Mouse (Mus musculus) myocyte (in vitro differentiated cells): ENCODE data around the gene Bpifb5.

Experiments used
- MYOG ChIP-seq, 3 experiments: IDR thresholded peaks; one replicate each; pipeline ENCODE4 v1.6.1; 2011; ENCODE audit warnings: control low read depth in 2 of 3, low read depth in 2 of 3, mild to moderate bottlenecking in 2 of 3; ENCODE audit not compliant: insufficient read length in 2 of 3, control insufficient read depth in 1 of 3, insufficient read depth in 1 of 3
- POLR2A ChIP-seq: IDR thresholded peaks from one replicate; pipeline ENCODE4 v1.6.1; 2011; ENCODE audit warnings: low read depth, mild to moderate bottlenecking, control low read depth, moderate library complexity; ENCODE audit not compliant: insufficient read length
- TCF3 ChIP-seq: IDR thresholded peaks from one replicate; pipeline ENCODE4 v1.6.1; 2011; ENCODE audit warnings: low read depth, control low read depth; ENCODE audit not compliant: insufficient read length

- TF ChIP-seq POLR2A (no peak), MYOG (IDR thresholded peaks at IDR 0.05; ENCODE audit: control insufficient read depth in 1 of 3, insufficient read depth in 1 of 3, insufficient read length in 2 of 3, low read depth in 2 of 3) (no peak), TCF3 (no peak)
These were observed 16.6 kb upstream of the Bpifb5 start for GRCm38 (mm10) chr2:154206908-154207307.
